Mouse (Mus musculus): ENCODE results near the gene Lgals2.

DNA sequence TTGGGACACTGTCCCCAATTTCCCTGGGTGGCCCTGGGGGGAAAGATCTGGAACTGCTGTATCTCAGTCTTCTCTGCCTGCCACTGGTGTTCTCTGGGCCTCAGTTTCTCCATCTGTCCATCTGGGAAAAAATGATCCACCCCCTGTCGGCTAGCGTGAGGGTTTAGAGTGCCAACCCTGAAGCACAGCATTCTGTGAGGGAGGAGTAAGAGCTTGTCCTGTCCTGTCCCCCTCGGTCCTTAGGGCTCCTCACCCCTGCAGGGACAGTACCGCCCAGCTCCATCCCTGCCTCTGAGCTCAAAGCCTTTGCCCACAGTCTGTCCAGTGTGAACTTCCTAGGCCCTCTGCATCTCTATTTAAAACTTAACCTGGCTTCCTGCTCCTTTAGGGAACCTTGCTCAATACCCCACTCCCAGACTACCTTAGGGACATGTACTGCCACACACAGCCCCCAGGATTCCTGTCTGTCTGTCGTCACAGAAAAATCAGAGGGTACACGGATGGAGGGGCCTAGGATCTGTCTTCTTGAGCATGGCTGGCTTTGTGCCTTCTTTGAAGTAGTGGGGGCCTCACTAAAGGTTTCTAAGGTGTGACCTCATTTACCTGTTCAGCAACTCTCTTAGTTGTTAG lies 14.1 kb downstream of the Lgals2 start:
- TF ChIP-seq CTCF (IDR thresholded peaks at IDR 0.05; ENCODE audit: low read depth) (no peak), EP300 (optimal IDR thresholded peaks at IDR 0.05) (no peak)
